Mouse (Mus musculus) CH12.LX (cell line): ENCODE measurements around the gene Lpar6.

ENCODE experiments used
- CTCF ChIP-seq, 2 experiments: IDR thresholded peaks in 1 of 2; conservative IDR thresholded peaks in 1 of 2; 2 replicates each; pipeline ENCODE4 v1.5.1; 2011 to 2012; ENCODE audit warnings: low read depth in 2 of 2, low read length in 2 of 2, improper control_type of control experiment in 1 of 2, inconsistent platforms in 1 of 2, mild to moderate bottlenecking in 1 of 2, moderate library complexity in 1 of 2
- ETS1 ChIP-seq: conservative IDR thresholded peaks from 2 replicates; pipeline ENCODE4 v1.6.1; 2012; ENCODE audit warnings: low read depth, mild to moderate bottlenecking, inconsistent platforms, low read length, improper control_type of control experiment, moderate library complexity
- JUND ChIP-seq: conservative IDR thresholded peaks from 2 replicates; pipeline ENCODE4 v1.6.1; 2011; ENCODE audit warnings: low read depth, low read length, improper control_type of control experiment
- KAT2A ChIP-seq: IDR thresholded peaks from 2 replicates; pipeline ENCODE4 v1.6.1; 2012; ENCODE audit warnings: low read length, improper control_type of control experiment, inconsistent platforms; ENCODE audit not compliant: insufficient replicate concordance
- MAX ChIP-seq: IDR thresholded peaks from 2 replicates; pipeline ENCODE4 v1.6.1; 2011; ENCODE audit warnings: low read length, improper control_type of control experiment
- POLR2A ChIP-seq: IDR thresholded peaks from 2 replicates; pipeline ENCODE4 v1.6.1; 2011; ENCODE audit warnings: low read depth, mild to moderate bottlenecking, improper control_type of control experiment, low read length
- RAD21 ChIP-seq: IDR thresholded peaks from 2 replicates; pipeline ENCODE4 v1.6.1; 2011; ENCODE audit warnings: low read depth, mild to moderate bottlenecking, low read length, improper control_type of control experiment, moderate library complexity
- RCOR1 ChIP-seq: conservative IDR thresholded peaks from 2 replicates; pipeline ENCODE4 v1.6.1; 2012; ENCODE audit warnings: low read depth, mild to moderate bottlenecking, inconsistent platforms, low read length, improper control_type of control experiment
- USF1 ChIP-seq: IDR thresholded peaks from 2 replicates; pipeline ENCODE4 v1.6.1; 2014; ENCODE audit warnings: low read depth, mild to moderate bottlenecking, inconsistent platforms, low read length, improper control_type of control experiment
- ZC3H11A ChIP-seq: IDR thresholded peaks from 2 replicates; pipeline ENCODE4 v1.6.1; 2012; ENCODE audit warnings: low read depth, mild to moderate bottlenecking, inconsistent platforms, low read length, improper control_type of control experiment

DNA sequence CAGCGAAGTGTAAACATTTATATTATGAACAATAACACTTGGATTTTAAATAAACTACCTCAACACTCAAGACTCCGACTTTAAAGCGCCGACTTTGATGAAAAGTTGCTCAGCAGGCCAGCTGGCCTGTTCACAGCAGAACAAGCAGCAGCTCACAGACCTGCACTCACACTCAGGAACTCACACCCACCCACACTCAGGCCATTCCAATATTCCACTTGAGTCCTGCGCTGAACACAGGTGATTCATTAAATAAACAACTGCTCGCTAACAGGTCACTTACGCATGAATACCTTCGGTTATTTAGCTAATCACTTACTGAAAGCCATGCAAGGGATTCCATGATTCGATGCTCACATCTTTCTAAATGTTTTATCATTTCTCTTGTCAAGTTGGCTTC lies 24.5 kb downstream of the Lpar6 start:
- no peak for TF ChIP-seq USF1
- no peak for TF ChIP-seq KAT2A
- no peak for TF ChIP-seq ZC3H11A
- no peak for TF ChIP-seq RCOR1
- no peak for TF ChIP-seq CTCF (conservative IDR thresholded peaks at IDR 0.05 in 1 of 2, IDR thresholded peaks at IDR 0.05 in 1 of 2; ENCODE audit: low read depth in 2 of 2, low read length in 2 of 2)
- TF ChIP-seq RAD21 = no peak
- TF ChIP-seq JUND = no peak
- TF ChIP-seq ETS1 = no peak
- no peak for TF ChIP-seq POLR2A
- no peak for TF ChIP-seq MAX
